Mouse (Mus musculus) megakaryocyte, embryonic 14.5 days (primary cell): Measurements from ENCODE around the gene Dusp22. TPM values are rescaled to one million over a fixed set of nuclear protein-coding genes. Genes with fewer than 3 reads are reported as not detected.

Source experiments
- H3K27me3 ChIP-seq: replicated peaks from 2 replicates; pipeline ENCODE3; 2012; ENCODE audit warnings: inconsistent platforms
- H3K36me3 ChIP-seq: replicated peaks from 2 replicates; pipeline ENCODE3; 2012; ENCODE audit warnings: low read length, inconsistent platforms, mixed read lengths
- H3K4me1 ChIP-seq: 2 replicates; pipeline ENCODE4 v1.6.1; 2012; ENCODE audit warnings: inconsistent platforms
- H3K4me3 ChIP-seq: replicated peaks from 2 replicates; pipeline ENCODE3; 2012; ENCODE audit warnings: moderate library complexity, mild to moderate bottlenecking, inconsistent platforms
- H3K9me3 ChIP-seq: 2 replicates; pipeline ENCODE4 v1.6.1; 2012; ENCODE audit warnings: inconsistent platforms
- FLI1 ChIP-seq: IDR thresholded peaks from 2 replicates; pipeline ENCODE4 v1.6.1; 2012; ENCODE audit warnings: low read length, inconsistent platforms, mixed read lengths
- GATA1 ChIP-seq: IDR thresholded peaks from 3 replicates; pipeline ENCODE4 v1.6.1; 2012; ENCODE audit warnings: mixed read lengths, low read length, inconsistent platforms, borderline replicate concordance
- polyA plus RNA-seq: library from polyadenylated mRNA; stranded (reverse); fragments of >175 nt; gene quantifications from 2 replicates; pipeline ENCODE4 v1.2.3, GENCODE M21; 2012; ENCODE audit warnings: low replicate concordance; ENCODE audit not compliant: insufficient read depth

Dusp22 gene
- polyA plus RNA-seq, 1 experiment = 1.2 TPM

DNA sequence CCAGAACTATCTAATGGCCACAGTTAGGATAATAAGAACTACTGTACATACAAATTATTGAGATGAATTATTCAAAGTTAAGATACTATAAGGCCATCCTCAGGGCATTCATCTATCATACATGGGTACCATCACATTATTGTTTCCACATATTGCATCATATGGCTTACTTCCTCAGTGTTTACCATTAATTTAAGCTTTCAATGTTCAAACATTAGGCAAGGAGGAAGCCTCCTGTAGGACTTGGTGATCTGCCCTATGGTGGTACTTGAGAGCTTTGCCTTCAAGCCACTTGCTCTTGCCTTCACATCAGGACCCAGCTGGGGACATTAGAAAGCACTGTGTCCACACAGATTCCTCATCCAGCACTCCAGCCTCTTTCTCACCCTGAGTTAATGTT lies 11.3 kb upstream of the Dusp22 start:
- TF ChIP-seq FLI1 (no peak), GATA1 (no peak)

DNA sequence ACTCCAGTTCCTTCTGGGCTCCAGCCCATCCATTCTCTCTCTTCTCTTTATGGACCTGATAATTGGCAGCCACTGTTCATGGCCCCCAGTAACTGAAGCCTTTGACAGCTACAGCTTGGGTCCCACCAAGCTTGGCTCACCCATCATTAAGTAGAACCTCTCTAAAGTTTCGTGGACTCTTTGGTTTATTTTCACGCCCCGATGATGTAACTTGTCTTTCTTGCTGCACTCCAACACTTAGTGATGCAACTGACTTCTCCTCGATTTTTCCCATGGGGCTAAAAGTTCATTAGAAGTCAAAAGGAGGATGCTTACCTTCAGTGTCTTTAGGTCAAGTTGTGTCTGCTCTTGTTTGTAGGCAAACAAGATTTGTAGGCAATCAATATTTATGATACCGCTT lies 10.6 kb upstream of the Dusp22 start:
- TF ChIP-seq GATA1 (no peak), FLI1 (no peak)
- Histone ChIP-seq H3K4me1 (no peaks in the 10 kb centered on the region), H3K27me3 (no peaks in the 10 kb centered on the region), H3K9me3 (no peaks in the 10 kb centered on the region), H3K36me3 (no peaks in the 10 kb centered on the region), H3K4me3 (no peak overlapping the region)

More for the DNA sequence above, 11.3 kb upstream of the Dusp22 start:
- H3K27me3 ChIP-seq = no peaks in the 10 kb centered on the region
- H3K36me3 ChIP-seq = no peaks in the 10 kb centered on the region
- H3K4me3 ChIP-seq = no peak overlapping the region
- H3K9me3 ChIP-seq = no peaks in the 10 kb centered on the region
- no peaks in the 10 kb centered on the region for H3K4me1 ChIP-seq

DNA sequence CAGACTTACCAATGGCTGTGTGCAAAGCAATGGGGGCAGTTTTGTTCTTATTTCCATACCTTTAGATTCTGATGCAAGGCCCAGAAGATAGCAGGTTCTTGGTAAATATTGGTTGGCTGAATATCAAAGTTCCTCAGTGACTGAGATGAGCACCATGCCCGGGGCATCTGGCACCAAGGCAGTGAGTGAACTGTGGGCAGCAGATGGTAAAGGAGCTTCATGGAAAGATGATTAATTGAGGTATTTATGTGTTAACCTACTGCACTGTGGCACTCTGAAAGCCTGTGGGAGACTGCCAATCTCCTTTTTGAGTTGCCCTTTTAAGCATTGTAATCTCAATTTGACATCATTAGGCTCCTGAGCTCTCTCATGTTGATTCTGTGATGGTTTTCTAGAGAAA lies 9.1 kb upstream of the Dusp22 start:
- H3K36me3 ChIP-seq = no peaks in the 10 kb centered on the region
- no peaks in the 10 kb centered on the region for H3K4me1 ChIP-seq
- H3K4me3 ChIP-seq = no peak overlapping the region
- no peak for TF ChIP-seq FLI1
- no peak for TF ChIP-seq GATA1
- H3K9me3 ChIP-seq = no peaks in the 10 kb centered on the region
- H3K27me3 ChIP-seq = peaks cover 5% of the 10 kb centered on the region

DNA sequence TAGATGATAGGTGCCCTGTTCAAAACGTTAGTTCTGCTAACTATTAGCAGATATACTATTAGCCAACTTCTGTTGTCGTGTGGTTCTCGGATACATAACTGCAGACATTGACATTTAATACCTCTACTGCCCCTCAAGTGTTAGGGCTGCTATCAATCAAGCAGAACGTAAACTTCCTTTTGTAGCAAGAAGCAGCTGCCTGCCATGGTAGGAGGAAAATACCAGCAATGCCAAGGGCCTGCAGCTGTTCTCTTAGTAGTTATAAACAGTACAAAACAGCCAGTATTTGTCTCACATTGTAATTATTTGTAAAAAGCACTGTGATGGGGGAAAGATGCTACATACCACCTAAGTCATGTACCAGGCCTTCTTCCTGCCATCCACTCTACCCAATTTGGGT lies 6.7 kb upstream of the Dusp22 start:
- Histone ChIP-seq H3K4me1 (no peaks in the 10 kb centered on the region), H3K36me3 (no peaks in the 10 kb centered on the region)

DNA sequence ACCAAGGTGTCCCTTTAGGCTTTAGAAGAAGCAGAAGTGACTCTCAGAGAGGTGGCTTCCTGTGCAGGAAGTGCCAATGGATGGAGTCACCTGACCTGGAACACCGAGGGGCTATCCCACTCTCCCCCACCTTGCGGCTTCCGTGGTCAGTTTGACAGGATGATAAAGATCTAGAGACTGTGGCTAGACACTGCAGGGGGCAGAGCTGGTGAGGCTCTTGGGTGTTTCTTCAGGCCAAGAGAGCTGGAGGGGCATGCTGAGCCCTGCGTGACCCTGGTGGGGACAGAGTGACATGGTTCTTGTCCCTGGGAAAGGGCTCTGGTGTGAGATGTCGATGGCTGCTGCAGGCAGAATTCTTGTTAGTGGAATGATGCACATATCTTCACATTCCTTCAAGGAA lies 5.3 kb upstream of the Dusp22 start:
- Histone ChIP-seq H3K9me3 (no peaks in the 10 kb centered on the region), H3K27me3 (peaks cover 27% of the 10 kb centered on the region), H3K4me3 (no peak overlapping the region), H3K4me1 (peaks cover 2% of the 10 kb centered on the region; the same call in 1 of the 2 replicates), H3K36me3 (no peaks in the 10 kb centered on the region)
- TF ChIP-seq FLI1 = no peak
- TF ChIP-seq GATA1 = no peak

More for the DNA sequence above, 6.7 kb upstream of the Dusp22 start:
- Histone ChIP-seq H3K9me3 (no peaks in the 10 kb centered on the region), H3K27me3 (peaks cover 18% of the 10 kb centered on the region), H3K4me3 (no peak overlapping the region)
- TF ChIP-seq FLI1 (no peak), GATA1 (no peak)

DNA sequence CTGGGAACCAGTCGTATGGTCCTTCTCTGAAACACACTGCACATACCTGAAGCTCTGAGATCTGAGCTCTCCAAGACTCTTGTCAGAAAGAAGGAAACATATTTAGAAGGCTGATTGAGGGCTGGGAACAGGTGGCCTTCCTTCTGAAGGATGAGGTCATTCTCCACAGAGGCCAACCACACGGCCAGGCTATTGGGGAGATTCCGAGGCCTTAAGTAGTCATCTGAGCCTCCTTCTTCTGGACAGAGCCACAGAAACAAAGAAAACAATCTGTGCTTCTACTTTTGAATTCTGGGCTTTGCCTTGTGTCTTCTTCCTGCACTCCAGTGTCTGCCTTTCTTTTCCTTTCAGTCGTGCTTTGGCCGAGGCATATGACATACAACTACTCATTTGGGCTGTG lies 2.9 kb upstream of the Dusp22 start:
- Histone ChIP-seq H3K9me3 (no peaks in the 10 kb centered on the region), H3K27me3 (peaks cover 48% of the 10 kb centered on the region), H3K36me3 (no peaks in the 10 kb centered on the region), H3K4me1 (peaks cover 12% of the 10 kb centered on the region), H3K4me3 (no peak overlapping the region)
- TF ChIP-seq GATA1 (no peak), FLI1 (no peak)

DNA sequence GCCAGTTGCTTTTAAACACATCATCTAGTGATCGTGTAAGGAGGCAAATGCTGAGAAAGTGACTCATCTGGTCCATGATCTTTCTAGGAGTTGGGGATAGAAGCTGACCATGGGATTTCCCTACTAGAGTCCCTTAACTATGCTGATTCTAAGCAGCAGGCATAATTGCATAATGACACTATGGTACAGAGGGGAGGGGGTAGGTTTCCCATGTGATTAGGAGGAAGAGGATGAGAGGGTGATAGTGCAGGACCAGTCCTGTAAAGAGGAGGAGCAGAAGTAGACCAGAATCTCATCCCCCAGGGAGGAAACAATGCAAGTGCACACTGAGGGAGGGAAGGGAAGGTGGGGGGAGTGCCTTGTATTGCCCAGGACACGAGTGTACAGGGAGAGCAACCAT lies 2.0 kb upstream of the Dusp22 start:
- peaks cover 12% of the 10 kb centered on the region for H3K4me1 ChIP-seq
- H3K27me3 ChIP-seq = peaks cover 51% of the 10 kb centered on the region
- H3K36me3 ChIP-seq = no peaks in the 10 kb centered on the region
- H3K4me3 ChIP-seq = no peak overlapping the region
- TF ChIP-seq GATA1 (no peak), FLI1 (no peak)
- H3K9me3 ChIP-seq = no peaks in the 10 kb centered on the region

DNA sequence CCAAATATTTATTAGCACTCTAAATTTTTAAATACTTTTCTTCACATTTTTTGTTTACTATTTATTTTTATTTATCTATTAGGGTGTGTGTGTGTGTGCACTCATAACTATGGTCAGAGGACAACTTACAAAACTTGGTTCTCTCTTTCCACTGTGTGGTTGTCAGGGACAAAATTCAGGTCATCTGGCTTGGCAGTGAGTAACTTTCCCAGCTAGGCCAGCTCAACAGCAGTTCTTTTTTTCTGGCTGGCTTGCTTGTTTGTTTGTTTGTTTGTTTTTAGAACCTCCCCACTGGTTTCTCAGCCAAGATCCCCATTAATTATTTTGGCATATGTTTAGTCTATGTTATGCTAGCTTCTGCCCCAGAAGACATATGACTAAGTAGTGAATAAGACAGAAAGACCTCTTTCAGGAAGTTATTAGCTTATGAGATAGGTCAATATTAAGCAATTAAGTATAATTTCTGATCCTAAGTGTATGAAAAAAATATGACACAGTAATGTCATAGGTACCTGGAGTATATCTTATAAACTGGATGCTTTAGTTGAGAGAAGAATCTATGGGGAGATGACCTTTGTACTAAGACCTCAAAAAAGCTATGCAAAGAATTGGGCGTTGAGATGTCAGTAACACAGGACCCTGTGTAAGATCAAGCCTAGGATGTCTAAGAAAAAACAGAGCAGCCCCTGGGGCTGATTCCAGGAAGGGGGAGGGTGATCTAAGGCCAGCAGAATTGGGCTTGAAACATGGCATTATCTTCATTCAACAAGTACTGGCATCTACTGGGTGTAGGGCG lies 1.4 kb upstream of the Dusp22 start:
- H3K36me3 ChIP-seq = no peaks in the 10 kb centered on the region
- peaks cover 55% of the 10 kb centered on the region for H3K27me3 ChIP-seq
- no peak overlapping the region for H3K4me3 ChIP-seq
- H3K9me3 ChIP-seq = no peaks in the 10 kb centered on the region
- no peak for TF ChIP-seq GATA1
- peaks cover 12% of the 10 kb centered on the region for H3K4me1 ChIP-seq

DNA sequence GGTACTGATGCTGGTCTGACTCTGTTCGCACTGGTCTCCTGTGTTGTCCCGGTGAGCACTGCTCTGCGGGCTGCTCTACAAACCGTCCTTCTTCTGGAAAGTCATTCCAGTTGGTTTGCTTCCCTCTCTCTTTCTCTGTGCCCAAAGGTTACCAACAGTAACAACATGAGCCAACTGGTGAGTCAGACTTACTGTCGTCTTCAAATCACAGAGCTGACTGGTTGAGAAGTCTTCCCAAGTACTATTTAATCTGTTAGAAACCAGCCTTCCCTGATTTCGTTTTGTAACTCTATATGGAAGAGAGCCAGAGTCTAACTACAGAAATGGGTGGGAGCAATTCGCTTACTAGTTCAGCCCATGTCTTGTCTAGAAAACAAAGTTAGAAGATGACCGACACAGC lies 5.5 kb downstream of the Dusp22 start:
- Histone ChIP-seq H3K36me3 (no peaks in the 10 kb centered on the region), H3K27me3 (peaks cover 38% of the 10 kb centered on the region), H3K4me1 (peaks cover 2% of the 10 kb centered on the region), H3K9me3 (no peaks in the 10 kb centered on the region), H3K4me3 (no peak overlapping the region)
- TF ChIP-seq GATA1 (no peak), FLI1 (no peak)

DNA sequence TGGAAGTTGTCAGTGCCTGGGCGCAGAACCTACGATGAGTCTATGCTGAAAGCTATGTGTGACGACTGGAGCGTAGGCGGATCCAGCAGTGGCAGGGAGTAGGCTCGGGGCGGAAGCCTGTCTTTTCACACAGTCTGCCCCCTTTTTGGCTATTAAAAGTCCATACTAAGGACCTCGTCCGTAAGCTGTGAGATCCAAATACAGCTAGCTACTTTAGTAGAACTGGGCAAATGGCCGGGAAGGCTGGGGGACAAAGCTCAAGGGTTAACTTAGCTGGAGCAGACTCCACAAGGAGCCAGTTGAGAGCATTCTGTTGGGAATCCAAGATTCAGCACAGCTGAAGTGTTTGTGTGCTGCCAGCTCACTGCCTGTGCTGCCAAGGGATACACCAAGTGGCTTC lies 6.7 kb downstream of the Dusp22 start:
- no peaks in the 10 kb centered on the region for H3K9me3 ChIP-seq
- no peaks in the 10 kb centered on the region for H3K4me1 ChIP-seq
- H3K27me3 ChIP-seq = peaks cover 27% of the 10 kb centered on the region
- H3K4me3 ChIP-seq = no peak overlapping the region
- no peaks in the 10 kb centered on the region for H3K36me3 ChIP-seq
- TF ChIP-seq FLI1 (no peak), GATA1 (no peak)
